23 mouse cellular contexts compared by ENCODE assay signal in genomic region chr13:44828903-44829302, GRCm38 (mm10).
"Had no signal": no experiment of that assay in that cellular context is flagged by ENCODE, and none has a peak within 500 bp of the region (broad histone marks: within the 10 kb centered on the region; RNA-seq: fewer than 3 reads in every experiment).

No protein-coding gene starts in this region.

- DNase-seq: forebrain, postnatal 0 days; gastrocnemius, postnatal 14 days; gastrocnemius, postnatal 36 days; heart, adult 18-20 months; heart, postnatal 14 days; heart, postnatal 36 days; kidney, adult 11 months; kidney, adult 2 months; kidney, postnatal 10 days; kidney, postnatal 25 days; kidney, postnatal 4 days; liver had no signal

- H3K9ac ChIP-seq: forebrain, postnatal 0 days; heart, embryonic 13.5 days; heart, embryonic 15.5 days; hindbrain, embryonic 14.5 days; limb, embryonic 12.5 days had no signal

- ATAC-seq: forebrain, postnatal 0 days; hindbrain, postnatal 0 days; intestine, embryonic 16.5 days had no signal

- H3K4me2 ChIP-seq: heart, embryonic 11.5 days; heart, embryonic 13.5 days; heart, embryonic 15.5 days; hindbrain, embryonic 14.5 days; limb, embryonic 12.5 days; liver, embryonic 11.5 days had no signal

- H3K4me3 ChIP-seq: heart, embryonic 13.5 days; heart, embryonic 15.5 days; layer of hippocampus, adult 2 months; left cerebral cortex, adult 2 months; limb, embryonic 10.5 days; limb, embryonic 12.5 days had no signal

- H3K27me3 ChIP-seq: heart, embryonic 13.5 days; heart, embryonic 15.5 days; limb, embryonic 12.5 days had no signal

- H3K27ac ChIP-seq: heart, embryonic 13.5 days; heart, embryonic 15.5 days; hindbrain, embryonic 14.5 days; hindbrain, postnatal 0 days; layer of hippocampus, adult 2 months; left cerebral cortex, adult 2 months; limb, embryonic 10.5 days; limb, embryonic 12.5 days had no signal

- H3K9me3 ChIP-seq: heart, embryonic 13.5 days; heart, embryonic 15.5 days; limb, embryonic 10.5 days; limb, embryonic 12.5 days had no signal

- H3K36me3 ChIP-seq: heart, embryonic 15.5 days had no signal
